Mouse (Mus musculus): ENCODE data around the gene Afg3l1.

DNA sequence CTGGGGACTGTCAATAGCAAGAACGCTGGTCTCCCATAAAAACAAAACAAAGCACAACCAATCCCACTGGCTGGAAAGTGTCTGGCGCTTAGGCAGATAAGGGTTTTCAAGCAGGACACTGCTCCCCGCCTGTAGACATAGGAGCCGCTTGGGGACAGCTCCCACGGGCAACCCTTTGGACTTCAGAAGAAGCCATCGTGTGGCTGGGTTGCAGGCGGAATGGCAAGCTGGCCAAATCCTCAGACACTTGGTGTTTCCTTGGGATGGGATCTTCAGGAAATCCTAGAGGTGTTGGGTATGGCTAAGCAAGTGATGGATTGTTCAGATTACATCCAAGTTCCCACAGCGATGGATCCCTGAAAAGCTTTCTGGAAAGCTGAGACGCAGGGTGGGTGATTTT, 36.4 kb downstream of the Afg3l1 start:
- TF ChIP-seq CTCF (IDR thresholded peaks at IDR 0.05; ENCODE audit: low read depth) (no peak), EP300 (optimal IDR thresholded peaks at IDR 0.05) (no peak)
